In the genomic region with DNA sequence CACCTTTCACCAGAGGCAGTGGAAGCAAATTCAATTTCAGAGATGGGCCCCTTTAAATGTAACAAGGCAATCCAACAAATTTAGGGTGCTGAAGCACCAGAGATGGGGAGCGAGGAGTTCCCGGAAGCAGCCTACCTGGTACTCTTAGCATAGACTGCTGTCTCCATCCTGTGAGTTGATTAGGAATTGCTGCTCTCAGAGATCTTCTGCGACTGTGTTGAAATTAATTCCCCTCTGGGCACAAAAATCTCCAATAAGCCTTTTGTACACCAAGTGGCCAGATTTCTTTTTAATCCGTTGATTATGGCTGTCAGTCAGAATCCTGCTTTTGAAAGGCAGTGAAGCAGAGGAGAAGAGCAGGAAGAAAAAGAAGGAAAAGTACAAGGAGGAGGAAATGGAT, we compare ENCODE assay signal across 28 mouse cellular contexts. TPM values are rescaled to one million over a fixed set of nuclear protein-coding genes. Genes with fewer than 3 reads are reported as not detected.
A peak's percentile ranks its signal among the peaks of the same experiment; 100 is the strongest.
DNase-seq lines count a peak whose midpoint lies in the region; ATAC-seq and TF ChIP-seq lines count a peak whose summit lies in the region.
"Had no signal": no experiment of that assay in that cellular context is flagged by ENCODE, and none has a peak within 500 bp of the region (broad histone marks: within the 10 kb centered on the region; RNA-seq: fewer than 3 reads in every experiment).

No protein-coding gene starts in this region.

- no peak overlapping the region for H3K27ac ChIP-seq in forebrain, postnatal 0 days (ENCODE audit: low read depth, low read length)
- H3K27ac ChIP-seq in forebrain, embryonic 10.5 days: no peak overlapping the region
- H3K27ac ChIP-seq in midbrain, embryonic 14.5 days (replicated peaks; ENCODE audit: low read depth, low read length): no peak overlapping the region
- no peak overlapping the region for H3K27ac ChIP-seq in midbrain, embryonic 13.5 days
- H3K27ac ChIP-seq: embryonic facial prominence, embryonic 15.5 days; heart, embryonic 15.5 days; hindbrain, embryonic 14.5 days had no signal

- no peaks in the 10 kb centered on the region for H3K9me3 ChIP-seq in forebrain, postnatal 0 days (ENCODE audit: low read length)
- no peaks in the 10 kb centered on the region for H3K9me3 ChIP-seq in forebrain, embryonic 10.5 days
- H3K9me3 ChIP-seq in midbrain, embryonic 14.5 days (ENCODE audit: control insufficient read depth, low read length): no peaks in the 10 kb centered on the region
- H3K9me3 ChIP-seq in midbrain, embryonic 13.5 days: no peaks in the 10 kb centered on the region
- H3K9me3 ChIP-seq: embryonic facial prominence, embryonic 15.5 days; heart, embryonic 15.5 days had no signal

- H3K9ac ChIP-seq in forebrain, postnatal 0 days: peak overlapping the region; percentile 10; the same call in 1 of the 2 replicates
- H3K9ac ChIP-seq in midbrain, embryonic 14.5 days (replicated peaks; ENCODE audit: low read length): no peak overlapping the region
- no peak overlapping the region for H3K9ac ChIP-seq in midbrain, embryonic 13.5 days (replicated peaks)
- H3K9ac ChIP-seq: embryonic facial prominence, embryonic 15.5 days; heart, embryonic 15.5 days; hindbrain, embryonic 14.5 days had no signal

- no peaks in the 10 kb centered on the region for H3K27me3 ChIP-seq in forebrain, postnatal 0 days (ENCODE audit: insufficient read depth, low read length)
- no peaks in the 10 kb centered on the region for H3K27me3 ChIP-seq in forebrain, embryonic 10.5 days (ENCODE audit: poor library complexity, severe bottlenecking)
- no peaks in the 10 kb centered on the region for H3K27me3 ChIP-seq in midbrain, embryonic 14.5 days (ENCODE audit: control insufficient read depth, insufficient read depth, low read length)
- H3K27me3 ChIP-seq in midbrain, embryonic 13.5 days: no peaks in the 10 kb centered on the region
- H3K27me3 ChIP-seq: CH12.LX; embryonic facial prominence, embryonic 15.5 days; heart, embryonic 15.5 days had no signal

- H3K4me2 ChIP-seq in forebrain, postnatal 0 days (ENCODE audit: low read depth): no peak overlapping the region
- H3K4me2 ChIP-seq in midbrain, embryonic 14.5 days (ENCODE audit: low read length): no peak overlapping the region
- no peak overlapping the region for H3K4me2 ChIP-seq in midbrain, embryonic 13.5 days (replicated peaks)
- H3K4me2 ChIP-seq: embryonic facial prominence, embryonic 15.5 days; heart, embryonic 11.5 days; heart, embryonic 15.5 days; hindbrain, embryonic 14.5 days had no signal

- H3K4me1 ChIP-seq in forebrain, postnatal 0 days (ENCODE audit: insufficient read depth): no peaks in the 10 kb centered on the region
- peaks cover 8% of the 10 kb centered on the region for H3K4me1 ChIP-seq in forebrain, embryonic 10.5 days
- H3K4me1 ChIP-seq in midbrain, embryonic 14.5 days (ENCODE audit: control insufficient read depth, insufficient read depth, low read length): 0 out of 2 replicates have a peak, but pooled peaks cover 3% of the 10 kb centered on the region
- 0 out of 2 replicates have a peak, but pooled peaks cover 3% of the 10 kb centered on the region for H3K4me1 ChIP-seq in midbrain, embryonic 13.5 days (replicated peaks)
- H3K4me1 ChIP-seq: embryonic facial prominence, embryonic 15.5 days; heart, embryonic 15.5 days had no signal

- ATAC-seq in forebrain, postnatal 0 days: peak; percentile 42; the same call in 1 of the 2 replicates
- no peak for ATAC-seq in midbrain, embryonic 14.5 days (ENCODE audit: low FRiP score, low TSS enrichment)
- no peak for ATAC-seq in midbrain, embryonic 13.5 days
- ATAC-seq in CD4-positive, CD25-positive, alpha-beta regulatory T cell, adult 4 months: no peak
- ATAC-seq: activated CD4-positive, CD25-positive, alpha-beta regulatory T cell, adult 4 months; Patski had no signal

- no peak overlapping the region for H3K4me3 ChIP-seq in forebrain, postnatal 0 days (ENCODE audit: low read depth, low read length)
- no peak overlapping the region for H3K4me3 ChIP-seq in forebrain, embryonic 10.5 days
- H3K4me3 ChIP-seq in midbrain, embryonic 14.5 days (replicated peaks; ENCODE audit: low read depth, low read length): no peak overlapping the region
- H3K4me3 ChIP-seq in midbrain, embryonic 13.5 days (replicated peaks): no peak overlapping the region
- H3K4me3 ChIP-seq: embryonic facial prominence, embryonic 15.5 days; erythroblast, embryonic 14.5 days; heart, embryonic 15.5 days had no signal

- 21% methylated on average over 4 of the region's 4 CpGs for WGBS in forebrain, postnatal 0 days
- WGBS in forebrain, embryonic 10.5 days: 51% methylated on average over 4 of the region's 4 CpGs
- 33% methylated on average over 4 of the region's 4 CpGs for whole genome bisulfite sequencing in midbrain, embryonic 14.5 days
- 40% methylated on average over 4 of the region's 4 CpGs for WGBS in midbrain, embryonic 13.5 days

- peak; percentile 20 for DNase-seq in forebrain, postnatal 0 days
- DNase-seq in forebrain, embryonic 10.5 days (ENCODE audit: extremely low spot score, low spot score): no peak
- peak; percentile 62 for DNase-seq in midbrain, embryonic 14.5 days
- peak; percentile 26 for DNase-seq in retina, embryonic 14.5 days (ENCODE audit: low spot score)
- no peak for DNase-seq in embryo, embryonic 10 days (ENCODE audit: low spot score)
- DNase-seq: adrenal gland, postnatal 25 days; cerebellum, adult 2 months; cerebellum, postnatal 10 days; embryo, embryonic 11 days; heart, adult 18-20 months; heart, postnatal 14 days had no signal

- no peaks in the 10 kb centered on the region for H3K36me3 ChIP-seq in forebrain, postnatal 0 days (ENCODE audit: insufficient read depth)
- H3K36me3 ChIP-seq in forebrain, embryonic 10.5 days (replicated peaks): no peaks in the 10 kb centered on the region
- no peaks in the 10 kb centered on the region for H3K36me3 ChIP-seq in midbrain, embryonic 14.5 days (ENCODE audit: control insufficient read depth, insufficient read depth, low read length)
- H3K36me3 ChIP-seq in midbrain, embryonic 13.5 days: no peaks in the 10 kb centered on the region
- H3K36me3 ChIP-seq: embryonic facial prominence, embryonic 15.5 days; heart, embryonic 15.5 days had no signal

- TF ChIP-seq CTCF in forebrain, postnatal 0 days (IDR thresholded peaks at IDR 0.05; ENCODE audit: low read depth): peak; percentile 33; the same call in 1 of the 2 replicates

RNA-seq across cellular contexts. Expression of gene Acbd7, which starts 29.2 kb away (rescaled TPM):
- total RNA-seq in forebrain, postnatal 0 days (2014; rRNA removed): 4.1 TPM in 1 of 2 replicates, not detected in the other
- 4.3 and 5.7 TPM in 2 replicates for polyA plus RNA-seq in forebrain, postnatal 0 days (2015; fragmentation: Nextera tagmentation; extraction: Ambion mirVana)
- polyA plus RNA-seq in forebrain, embryonic 10.5 days (2016; fragmentation: Nextera tagmentation; extraction: Ambion mirVana): 0.32 TPM in 1 of 2 replicates, not detected in the other
- polyA plus RNA-seq in midbrain, embryonic 14.5 days (2014; fragmentation: Nextera tagmentation; extraction: Ambion mirVana): 2.9 and 4.2 TPM in 2 replicates
- 1.2 and 1.3 TPM in 2 replicates for polyA plus RNA-seq in midbrain, embryonic 13.5 days (2015; fragmentation: Nextera tagmentation; extraction: Ambion mirVana)
- under 1 TPM in 1 of 2 experiments, not detected in 1; 0.65 TPM for polyA plus RNA-seq in CD4-positive, CD25-positive, alpha-beta regulatory T cell, adult 4 months (2017; shearing (Covaris generic))
- total RNA-seq: adrenal gland, postnatal 25 days; hematopoietic stem cell, adult 5-6 weeks had no signal
- polyA plus RNA-seq: activated CD4-positive, CD25-positive, alpha-beta regulatory T cell, adult 4 months; erythroblast, embryonic 14.5 days had no signal

RNA-seq across cellular contexts. Expression of gene Olah, which starts 31.9 kb away (rescaled TPM):
- not detected in 2 replicates for total RNA-seq in forebrain, postnatal 0 days (2014; rRNA removed)
- polyA plus RNA-seq in forebrain, postnatal 0 days (2015; fragmentation: Nextera tagmentation; extraction: Ambion mirVana): 0.13 TPM in 1 of 2 replicates, not detected in the other
- polyA plus RNA-seq in forebrain, embryonic 10.5 days (2016; fragmentation: Nextera tagmentation; extraction: Ambion mirVana): not detected in 2 replicates
- polyA plus RNA-seq in midbrain, embryonic 14.5 days (2014; fragmentation: Nextera tagmentation; extraction: Ambion mirVana): not detected in 2 replicates
- polyA plus RNA-seq in midbrain, embryonic 13.5 days (2015; fragmentation: Nextera tagmentation; extraction: Ambion mirVana): not detected in 2 replicates
- not detected for polyA plus RNA-seq in CD4-positive, CD25-positive, alpha-beta regulatory T cell, adult 4 months (2017; shearing (Covaris generic))
- total RNA-seq: gastrocnemius, adult 8-10 months; gastrocnemius, postnatal 4 days; heart, adult 18-20 months; heart, postnatal 14 days; hematopoietic stem cell, adult 5-6 weeks had no signal
- polyA plus RNA-seq: activated CD4-positive, CD25-positive, alpha-beta regulatory T cell, adult 4 months; C2C12; cerebellum, adult 2 months; embryonic facial prominence, embryonic 11.5 days; erythroblast, embryonic 14.5 days; forebrain, embryonic 11.5 days; heart, embryonic 11.5 days; heart, embryonic 15.5 days; hindbrain, embryonic 14.5 days had no signal

RNA-seq across cellular contexts. Expression of gene Rpp38, which starts 32.7 kb away (rescaled TPM):
- total RNA-seq in forebrain, postnatal 0 days (2014; rRNA removed): 11.8 and 13.5 TPM in 2 replicates
- 9.4 and 9.8 TPM in 2 replicates for polyA plus RNA-seq in forebrain, postnatal 0 days (2015; fragmentation: Nextera tagmentation; extraction: Ambion mirVana)
- 22.9 and 23.2 TPM in 2 replicates for polyA plus RNA-seq in forebrain, embryonic 10.5 days (2016; fragmentation: Nextera tagmentation; extraction: Ambion mirVana)
- 14.0 and 14.5 TPM in 2 replicates for polyA plus RNA-seq in midbrain, embryonic 14.5 days (2014; fragmentation: Nextera tagmentation; extraction: Ambion mirVana)
- polyA plus RNA-seq in midbrain, embryonic 13.5 days (2015; fragmentation: Nextera tagmentation; extraction: Ambion mirVana): 12.8 and 14.7 TPM in 2 replicates
- polyA plus RNA-seq in CD4-positive, CD25-positive, alpha-beta regulatory T cell, adult 4 months (2017; shearing (Covaris generic)): 10 to 100 TPM; 20.8 to 21.6 TPM

RNA-seq across cellular contexts. Expression of gene Meig1, which starts 57.3 kb away (rescaled TPM):
- 6.4 and 13.2 TPM in 2 replicates for total RNA-seq in forebrain, postnatal 0 days (2014; rRNA removed)
- 20.8 and 25.3 TPM in 2 replicates for polyA plus RNA-seq in forebrain, postnatal 0 days (2015; fragmentation: Nextera tagmentation; extraction: Ambion mirVana)
- polyA plus RNA-seq in forebrain, embryonic 10.5 days (2016; fragmentation: Nextera tagmentation; extraction: Ambion mirVana): 0.30 TPM in 1 of 2 replicates, not detected in the other
- 3.2 and 4.2 TPM in 2 replicates for polyA plus RNA-seq in midbrain, embryonic 14.5 days (2014; fragmentation: Nextera tagmentation; extraction: Ambion mirVana)
- polyA plus RNA-seq in midbrain, embryonic 13.5 days (2015; fragmentation: Nextera tagmentation; extraction: Ambion mirVana): 2.1 TPM in 2 replicates
- polyA plus RNA-seq in CD4-positive, CD25-positive, alpha-beta regulatory T cell, adult 4 months (2017; shearing (Covaris generic)): not detected
- total RNA-seq: adrenal gland, adult 18-20 months; CH12.LX; gastrocnemius, adult 8-10 months; gastrocnemius, postnatal 4 days; hematopoietic stem cell, adult 5-6 weeks had no signal
- polyA plus RNA-seq: activated CD4-positive, CD25-positive, alpha-beta regulatory T cell, adult 4 months; C2C12; embryonic facial prominence, embryonic 11.5 days; erythroblast, embryonic 14.5 days; heart, embryonic 11.5 days had no signal

RNA-seq across cellular contexts. Expression of gene Dclre1c, which starts 58.8 kb away (rescaled TPM):
- 8.6 and 9.5 TPM in 2 replicates for total RNA-seq in forebrain, postnatal 0 days (2014; rRNA removed)
- 4.1 and 6.8 TPM in 2 replicates for polyA plus RNA-seq in forebrain, postnatal 0 days (2015; fragmentation: Nextera tagmentation; extraction: Ambion mirVana)
- polyA plus RNA-seq in forebrain, embryonic 10.5 days (2016; fragmentation: Nextera tagmentation; extraction: Ambion mirVana): 7.5 and 10.2 TPM in 2 replicates
- polyA plus RNA-seq in midbrain, embryonic 14.5 days (2014; fragmentation: Nextera tagmentation; extraction: Ambion mirVana): 7.2 and 9.6 TPM in 2 replicates
- polyA plus RNA-seq in midbrain, embryonic 13.5 days (2015; fragmentation: Nextera tagmentation; extraction: Ambion mirVana): 9.2 and 9.6 TPM in 2 replicates
- 10 to 100 TPM; 16.8 to 19.8 TPM for polyA plus RNA-seq in CD4-positive, CD25-positive, alpha-beta regulatory T cell, adult 4 months (2017; shearing (Covaris generic))

Comparison
In these comparisons a context has a peak if more than half of its experiments do, and no peak if none do; other contexts are left out.
1. DNase-seq: peak in forebrain, postnatal 0 days (single experiment), midbrain, embryonic 14.5 days (single experiment) and retina, embryonic 14.5 days (single experiment); none in forebrain, embryonic 10.5 days (single experiment) and embryo, embryonic 10 days (single experiment).